Mouse (Mus musculus): ENCODE results near the gene Pik3r1.

- TF ChIP-seq CTCF (IDR thresholded peaks at IDR 0.05; ENCODE audit: low read depth, low read length) (no peak), POLR2A (IDR thresholded peaks at IDR 0.05; ENCODE audit: extremely low read depth, insufficient read depth, low read length) (no peak)
Observed at GRCm38 (mm10) chr13:101777851-101778250, 9.8 kb upstream of the Pik3r1 start.

All from liver, adult 2 months (tissue).